Mouse (Mus musculus) A20 (cell line): Measurements from ENCODE around the gene Alms1.
A peak's percentile ranks its signal among the peaks of the same experiment; 100 is the strongest.
"Not testable (repeated sequence)": the region's sequence is repeated elsewhere in the genome, so short reads cannot be mapped to it uniquely, and the experiment has no call there.

ENCODE experiments used
- DNase-seq: peaks from one replicate; pipeline ENCODE4 v3.0.0-alpha.2; 2011; ENCODE audit warnings: low read depth, low spot score

The Alms1 gene

DNA sequence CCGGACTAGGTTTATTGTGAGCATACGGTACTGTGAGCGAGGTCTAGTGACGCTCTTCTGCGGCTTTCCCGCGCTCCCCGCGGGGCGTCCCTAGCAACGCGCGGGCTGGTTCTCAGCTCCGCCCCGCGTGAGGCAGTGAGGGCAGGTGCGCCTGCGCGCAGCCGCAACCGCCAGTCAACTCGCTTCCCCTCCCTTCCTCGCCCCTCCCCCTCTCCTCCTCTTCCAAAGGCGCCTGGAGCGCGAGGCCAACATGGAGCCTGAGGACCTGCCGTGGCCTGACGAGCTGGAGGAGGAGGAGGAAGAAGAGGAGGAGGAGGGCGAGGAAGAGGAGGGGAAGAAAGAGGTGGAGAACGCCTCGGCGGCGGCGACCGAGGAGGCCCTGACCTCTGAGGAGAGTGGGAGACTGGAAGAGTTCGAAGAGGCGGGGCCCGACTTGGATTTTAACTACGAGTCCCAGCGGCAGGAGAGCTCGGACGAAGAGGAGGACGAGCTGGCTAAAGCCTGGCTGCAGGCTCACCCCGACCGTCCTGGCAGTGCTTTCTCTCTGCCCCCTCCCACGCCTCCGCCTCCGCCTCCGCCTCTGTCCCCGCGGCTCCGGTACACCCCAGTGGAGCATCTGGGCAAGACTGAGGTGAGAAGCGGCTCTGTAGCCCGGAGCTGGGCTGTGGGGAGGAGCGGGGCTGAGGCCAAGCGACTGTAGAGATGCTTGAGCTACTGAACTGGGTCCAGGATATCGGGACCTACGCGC, at the start of gene Alms1:
Gene Alms1 (plus strand): TSS at position 136 of the 748 bp plus-strand sequence.
- DNase-seq = peak; percentile 97

DNA sequence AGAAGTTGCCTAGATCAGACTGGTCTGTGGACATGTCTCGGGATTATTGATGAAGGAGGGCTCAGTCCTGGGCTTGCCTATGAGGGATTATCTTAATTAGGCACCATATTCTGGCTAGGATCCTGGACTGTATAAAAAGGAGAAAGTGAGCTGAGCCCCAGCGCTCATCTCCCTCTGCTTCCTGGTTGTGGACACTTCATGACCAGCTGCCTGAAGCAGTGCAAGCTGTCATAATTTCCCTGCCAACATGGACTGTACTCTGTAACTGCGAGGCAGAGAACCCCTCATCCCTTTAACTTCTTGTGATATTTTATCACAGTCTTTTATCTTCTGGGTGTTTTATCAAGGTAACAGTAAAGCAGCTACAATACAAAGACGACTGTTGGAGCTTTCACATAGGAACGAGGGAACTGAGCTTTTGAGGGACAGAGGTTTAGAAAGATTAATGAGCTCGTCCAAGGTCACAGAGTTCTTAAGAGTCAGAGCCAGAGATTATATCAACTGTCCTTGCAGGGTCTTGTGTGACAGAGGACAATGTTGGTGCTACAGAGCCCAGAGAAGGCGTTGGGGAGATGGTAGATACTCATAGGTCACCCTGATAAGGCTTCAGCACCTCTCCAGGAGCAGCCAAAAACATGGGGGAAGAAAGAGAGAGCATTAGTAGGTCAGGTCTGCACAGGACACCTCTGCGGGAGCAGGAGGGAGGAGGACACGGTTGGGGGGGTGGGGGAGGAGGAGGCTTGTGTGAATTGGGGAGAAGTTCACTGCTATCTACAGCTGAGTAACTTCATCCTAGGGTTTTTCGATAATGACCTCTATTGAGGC, 43.8 kb upstream of the Alms1 start:
- DNase-seq = no peak

DNA sequence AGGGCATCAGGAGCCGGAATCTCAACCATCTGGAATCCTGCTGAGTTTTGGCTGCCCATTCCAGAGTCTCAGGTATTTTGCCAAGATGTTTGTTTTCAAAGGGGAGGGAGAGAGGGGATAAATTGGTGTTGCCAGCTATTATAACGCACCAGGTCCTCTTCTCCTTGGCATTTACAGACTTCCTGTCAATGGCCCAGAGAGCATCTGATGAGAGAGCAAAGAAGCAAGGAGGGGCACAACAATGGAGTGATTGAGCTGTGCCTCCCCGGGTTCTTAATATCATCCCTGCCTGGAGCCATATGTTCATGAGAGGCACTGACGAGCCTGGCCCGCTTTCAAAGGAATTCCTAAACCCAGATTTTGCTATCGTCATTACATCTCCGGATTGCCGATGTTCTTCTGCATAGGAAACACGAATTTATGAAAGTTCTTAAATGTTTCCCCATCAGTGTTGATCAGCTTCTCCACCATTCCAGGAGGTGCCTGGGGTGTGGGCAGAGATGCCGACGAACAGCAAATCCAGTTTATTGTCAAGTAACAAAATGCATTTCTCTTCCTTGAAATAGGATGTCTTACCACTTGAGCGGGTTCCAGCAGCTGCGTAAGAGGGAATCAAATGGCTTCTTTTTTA, 43.0 kb upstream of the Alms1 start:
- DNase-seq = no peak

DNA sequence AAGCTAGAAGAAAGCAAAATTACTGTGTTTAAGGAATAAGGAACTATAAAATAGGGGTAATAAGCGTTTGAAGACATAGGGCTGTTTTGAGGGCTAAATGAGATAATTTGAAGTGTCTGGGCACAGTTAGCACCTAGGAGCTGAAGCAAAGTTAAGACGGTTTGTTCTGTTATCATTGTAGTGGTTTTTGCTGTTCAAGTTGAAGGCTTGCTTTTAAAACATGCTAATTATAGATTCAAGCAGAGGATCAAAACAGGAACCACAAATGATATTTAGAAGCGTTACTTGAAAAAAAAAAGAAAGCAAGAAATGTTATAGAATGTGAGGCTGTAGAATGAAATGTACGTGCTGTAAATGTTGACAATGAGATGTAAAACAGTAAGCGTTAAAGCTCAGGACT, 39.7 kb upstream of the Alms1 start:
- DNase-seq = no peak

DNA sequence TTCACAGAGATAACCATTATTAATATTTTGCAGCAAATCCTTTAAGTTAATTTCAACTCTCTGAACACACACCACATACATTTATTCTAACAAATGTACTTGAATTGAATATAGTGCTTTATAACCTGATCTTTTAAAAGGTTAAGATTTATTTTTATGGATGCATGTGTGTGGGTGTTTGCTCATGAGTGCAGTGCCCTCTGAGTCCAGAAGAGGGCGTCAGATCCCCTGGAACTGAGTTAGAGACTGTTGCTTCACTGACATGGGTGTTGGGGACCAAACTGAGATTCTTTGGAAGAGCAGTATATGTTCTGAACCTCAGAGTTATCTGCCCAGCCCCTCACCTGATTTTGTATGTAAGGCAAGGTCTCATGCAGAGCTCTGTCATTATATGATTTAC, 25.0 kb upstream of the Alms1 start:
- DNase-seq = peak; percentile 9

DNA sequence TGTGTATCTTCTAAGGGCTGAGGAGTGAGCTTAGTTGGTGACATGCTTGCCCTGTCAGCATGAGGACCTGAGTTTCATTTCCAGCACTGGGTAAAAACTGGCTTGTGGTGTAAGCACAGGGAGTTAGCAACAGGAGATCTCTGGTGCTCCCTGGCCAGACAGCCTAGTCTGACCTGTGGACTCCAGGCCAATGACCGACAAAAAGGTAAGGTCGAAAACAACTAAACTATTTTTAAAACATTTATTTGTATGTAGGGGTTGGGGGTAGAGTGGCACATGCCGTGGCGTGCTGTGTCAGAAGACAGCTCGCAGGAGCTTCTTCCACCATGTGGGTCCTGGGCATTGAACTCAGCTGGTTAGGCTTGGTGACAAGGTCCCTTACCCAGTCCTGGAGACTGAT, 14.5 kb upstream of the Alms1 start:
- no peak for DNase-seq

DNA sequence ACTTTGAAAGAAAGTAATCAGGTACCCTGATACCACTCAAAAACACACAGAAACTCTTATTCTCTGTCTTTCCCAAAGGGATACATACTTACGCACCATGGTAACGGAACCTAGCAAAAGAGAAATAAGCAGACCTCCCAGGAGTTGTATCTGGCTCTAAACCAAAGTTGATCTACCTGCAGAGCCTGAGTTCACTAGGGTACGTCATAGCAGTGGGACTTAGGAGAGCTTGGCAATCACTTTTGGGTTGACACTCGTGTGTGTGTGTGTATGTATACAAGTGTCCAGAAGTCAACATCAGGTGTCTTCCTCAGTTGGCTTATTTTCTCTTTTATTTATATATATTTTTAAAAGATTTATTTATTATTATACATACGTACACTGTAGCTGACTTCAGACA, 5.6 kb upstream of the Alms1 start:
- no peak for DNase-seq

DNA sequence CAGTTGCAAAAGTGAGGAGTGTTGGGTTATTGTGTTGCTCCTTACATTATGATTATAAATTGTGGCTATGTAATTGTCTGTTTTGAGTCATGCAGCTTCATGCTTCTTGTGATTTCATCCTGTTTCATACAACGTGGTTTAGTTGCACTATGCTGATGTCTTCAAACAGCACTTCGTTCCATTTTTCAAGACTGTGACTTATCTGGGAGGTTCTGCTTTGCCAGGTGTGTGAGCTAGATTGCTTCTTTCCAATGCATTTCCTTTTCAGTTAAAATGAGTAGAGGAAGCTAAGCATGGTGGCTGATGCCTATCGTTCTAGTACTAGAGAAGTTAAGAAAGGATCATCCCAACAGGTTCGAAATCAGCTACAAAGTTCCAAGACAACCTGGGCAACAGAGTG, 2.7 kb upstream of the Alms1 start:
- no peak for DNase-seq

DNA sequence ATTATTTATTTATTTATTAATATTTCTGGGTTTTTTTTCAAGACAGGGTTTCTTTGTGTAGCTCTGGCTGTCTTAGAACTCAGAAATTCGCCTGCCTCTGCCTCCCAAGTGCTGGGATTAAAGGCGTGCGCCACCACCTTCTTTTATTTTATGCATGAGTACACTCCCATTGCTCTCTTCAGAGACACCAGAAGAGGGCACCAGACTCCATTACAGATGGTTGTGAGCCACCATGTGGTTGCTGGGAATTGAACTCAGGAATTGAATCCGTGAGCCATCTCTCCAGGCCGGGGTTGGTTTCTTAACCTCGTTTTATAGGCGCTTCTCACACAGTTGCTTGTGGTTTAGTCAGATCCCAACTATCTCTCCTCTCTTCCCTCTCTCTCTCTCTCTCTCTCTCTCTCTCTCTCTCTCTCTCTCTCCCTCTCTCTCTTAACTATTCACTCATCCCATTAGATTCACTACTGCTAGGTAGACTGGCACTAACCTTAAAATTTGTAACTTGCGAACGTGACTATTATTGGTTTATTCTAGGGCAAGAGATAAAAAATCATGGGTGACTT, 445 bp upstream of the Alms1 start:
- no peak for DNase-seq

DNA sequence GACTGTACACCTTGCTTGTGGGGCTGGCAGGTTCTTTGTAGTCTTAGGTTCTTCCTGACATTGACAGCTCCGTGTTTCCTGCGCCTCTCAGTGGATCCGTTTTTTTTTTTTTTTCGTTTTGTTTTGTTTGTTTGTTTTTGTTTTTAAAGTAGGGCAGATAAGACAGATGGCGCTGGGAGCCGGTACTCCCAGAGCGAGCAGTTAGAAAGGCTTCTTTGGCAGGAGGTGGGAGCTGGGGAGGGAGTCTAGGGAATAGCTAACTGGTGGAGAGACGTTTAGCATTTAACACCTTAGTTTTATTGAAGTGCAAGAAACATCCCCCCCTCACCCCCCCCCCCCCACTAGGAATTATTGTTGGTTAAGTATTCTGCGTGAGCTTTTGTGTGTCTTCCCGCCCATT, 833 bp downstream of the Alms1 start:
- no peak for DNase-seq

DNA sequence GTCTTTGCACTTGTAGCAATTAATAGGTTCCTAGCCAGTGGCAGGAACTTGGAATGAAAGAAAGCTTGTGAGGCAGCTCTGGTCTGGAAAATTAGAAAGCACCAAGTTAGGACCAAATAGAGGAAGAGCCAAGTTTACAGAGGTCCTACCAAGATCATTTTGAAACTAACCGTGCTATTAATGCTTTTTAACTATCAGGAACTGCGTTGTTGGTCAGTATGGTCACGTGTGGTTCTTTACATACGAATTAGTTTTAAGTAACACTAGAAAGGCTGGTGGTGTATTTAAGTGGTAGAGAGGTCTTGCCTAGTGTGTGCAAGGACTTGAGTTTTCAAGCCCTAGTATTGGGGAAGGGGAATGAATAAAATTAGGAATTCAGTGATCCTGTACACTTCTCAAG, 1.2 kb downstream of the Alms1 start:
- DNase-seq = peak; percentile 57

DNA sequence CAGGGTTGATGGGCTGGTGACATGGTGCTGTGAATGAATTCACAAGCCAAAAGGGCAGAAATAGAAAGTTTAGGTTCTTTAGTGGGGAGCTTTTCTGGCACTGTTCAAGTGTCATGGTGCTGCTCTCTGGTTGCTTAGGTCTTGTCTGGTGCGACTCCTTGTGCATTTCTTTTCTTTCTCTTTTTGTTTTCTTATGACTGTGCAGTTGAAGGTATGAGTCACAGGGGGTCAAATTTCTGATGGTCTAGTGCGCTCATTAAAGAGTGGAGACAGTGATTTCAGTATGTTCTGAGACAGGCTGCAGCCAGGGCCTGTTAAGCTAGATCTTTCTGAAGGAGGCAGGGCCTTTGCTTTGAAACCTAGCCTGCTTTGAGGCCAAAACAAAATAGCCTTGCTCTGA, 2.8 kb downstream of the Alms1 start:
- peak; percentile 59 for DNase-seq

DNA sequence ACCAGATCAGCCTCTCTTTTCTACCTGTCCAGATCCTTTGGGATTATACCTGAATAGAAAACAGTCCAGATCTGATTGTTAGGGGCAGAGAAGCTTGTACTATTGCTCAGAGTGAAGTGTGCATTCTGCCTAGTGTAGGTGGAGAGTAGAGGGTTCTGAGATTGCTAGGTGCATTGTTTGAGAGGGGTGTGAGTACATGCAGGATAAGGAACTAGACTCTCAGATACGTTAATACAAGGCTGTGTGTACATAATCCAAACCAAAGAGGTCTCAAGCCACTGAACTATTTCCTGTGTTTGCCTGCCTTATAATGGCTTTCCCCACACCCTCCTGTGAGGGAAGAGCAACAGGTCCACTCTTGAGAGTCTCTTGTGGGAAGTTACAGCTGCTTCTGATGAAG, 12.0 kb downstream of the Alms1 start:
- no peak for DNase-seq

DNA sequence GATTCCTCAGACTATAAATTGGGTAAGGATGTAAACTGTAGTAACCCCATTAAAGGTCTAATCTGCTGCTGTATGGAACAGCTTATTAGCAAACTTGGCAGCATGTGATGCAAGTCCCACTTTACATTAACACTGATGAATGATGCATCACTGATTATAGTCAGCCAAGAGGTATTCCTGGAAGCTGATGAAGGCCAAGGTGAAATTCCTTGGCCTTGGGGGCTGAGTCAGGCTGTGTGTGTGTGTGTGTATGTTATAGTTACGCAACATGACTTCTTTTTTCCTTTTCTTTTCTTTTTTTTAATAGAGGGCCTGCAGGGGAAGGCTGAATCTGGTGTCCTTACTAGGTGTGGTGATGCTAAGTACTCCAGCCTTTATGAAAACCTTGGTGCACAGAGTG, 23.2 kb downstream of the Alms1 start:
- DNase-seq = no peak

DNA sequence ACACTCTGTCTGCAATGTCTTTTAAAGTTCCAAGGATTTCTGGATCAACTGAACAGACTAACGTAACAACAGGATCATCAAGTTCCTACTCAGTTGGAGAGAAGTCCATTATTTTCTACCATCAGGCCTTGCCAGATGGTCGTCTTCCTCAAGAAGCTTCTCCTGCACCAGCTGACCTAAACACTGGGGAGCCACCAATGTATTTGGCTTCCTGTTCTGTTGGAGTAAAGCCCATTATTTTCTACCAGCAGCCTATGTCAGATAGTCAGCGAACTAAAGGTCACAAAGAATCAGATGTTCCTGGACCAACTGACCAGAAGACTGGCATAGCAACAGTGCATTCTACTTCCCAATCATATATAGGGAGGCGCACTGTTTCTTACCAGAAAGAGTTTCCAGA, 33.5 kb downstream of the Alms1 start:
- no peak for DNase-seq

DNA sequence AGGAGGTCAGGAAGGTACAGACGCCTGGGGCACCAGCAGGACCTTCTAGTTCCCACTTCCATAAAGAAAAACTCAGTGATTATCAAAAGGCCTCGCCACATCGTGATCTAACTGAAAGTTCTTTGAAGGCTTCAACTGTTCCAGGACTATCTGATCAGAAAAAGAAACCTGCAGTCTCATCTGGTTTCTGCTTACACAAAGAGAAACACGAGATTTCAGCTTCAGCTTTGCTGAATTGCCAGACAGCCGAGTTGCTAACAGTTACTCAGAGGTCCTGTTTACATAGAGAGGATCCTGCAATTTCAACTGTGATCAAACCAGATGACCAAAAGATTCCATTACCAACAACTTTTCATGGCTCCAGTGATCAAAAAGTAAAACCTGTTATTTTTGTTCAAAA, 34.3 kb downstream of the Alms1 start:
- DNase-seq = no peak

DNA sequence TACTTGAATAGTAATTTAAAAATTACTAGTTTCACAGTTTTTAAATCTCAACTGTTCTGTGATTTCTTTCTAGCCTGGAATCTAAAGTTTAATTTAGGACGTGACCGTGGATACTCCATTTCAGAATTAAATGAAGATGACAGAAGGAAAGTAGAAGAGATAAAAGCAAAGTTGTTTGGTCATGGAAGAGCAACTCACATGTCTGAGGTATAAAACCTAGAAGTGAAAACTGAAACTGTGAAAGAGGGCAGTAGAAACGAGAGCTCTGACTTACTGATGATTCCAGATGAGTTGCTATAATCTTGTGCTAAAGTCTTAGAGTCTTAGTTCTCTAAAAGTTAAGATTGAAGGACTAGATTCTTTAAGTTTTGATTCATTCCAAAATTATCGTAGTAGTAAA, 37.2 kb downstream of the Alms1 start:
- peak; percentile 37 for DNase-seq

DNA sequence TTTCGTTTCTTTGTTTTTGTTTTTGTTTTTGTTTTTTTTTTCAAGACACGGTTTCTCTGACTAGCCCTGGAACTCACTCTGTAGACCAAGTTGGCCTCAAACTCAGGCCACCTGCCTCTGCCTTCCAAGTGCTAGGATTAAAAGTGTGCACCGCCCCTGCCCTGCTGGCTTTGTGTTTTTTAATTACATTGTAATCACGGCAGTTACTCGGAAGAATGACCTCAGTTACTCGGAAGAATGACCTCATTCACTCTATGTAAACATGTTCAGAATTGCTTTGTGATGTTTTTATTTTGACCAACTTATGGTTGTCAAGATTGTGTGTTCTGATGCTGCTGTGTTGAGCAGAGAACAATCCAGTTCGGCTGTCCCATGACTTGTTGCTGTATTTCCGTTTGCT, 45.8 kb downstream of the Alms1 start:
- no peak for DNase-seq

DNA sequence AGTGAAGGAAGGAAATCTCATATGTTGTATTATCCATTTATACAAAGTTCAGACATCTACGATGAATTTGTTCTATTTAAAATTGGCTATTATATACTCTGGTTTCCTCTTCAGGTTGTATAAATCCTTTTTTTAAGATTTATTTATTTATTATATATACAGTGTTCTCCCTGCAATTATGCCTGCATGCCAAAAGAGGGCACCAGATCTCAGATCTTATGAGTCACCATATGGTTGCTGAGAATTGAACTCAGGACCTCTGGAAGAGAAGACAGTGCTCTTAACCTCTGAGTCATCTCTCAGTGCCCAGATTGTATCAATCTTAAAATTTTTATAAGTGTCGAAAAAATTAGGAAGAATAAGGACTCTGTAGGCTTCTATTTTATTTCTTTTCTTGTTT, 65.9 kb downstream of the Alms1 start:
- peak; percentile 25 for DNase-seq

DNA sequence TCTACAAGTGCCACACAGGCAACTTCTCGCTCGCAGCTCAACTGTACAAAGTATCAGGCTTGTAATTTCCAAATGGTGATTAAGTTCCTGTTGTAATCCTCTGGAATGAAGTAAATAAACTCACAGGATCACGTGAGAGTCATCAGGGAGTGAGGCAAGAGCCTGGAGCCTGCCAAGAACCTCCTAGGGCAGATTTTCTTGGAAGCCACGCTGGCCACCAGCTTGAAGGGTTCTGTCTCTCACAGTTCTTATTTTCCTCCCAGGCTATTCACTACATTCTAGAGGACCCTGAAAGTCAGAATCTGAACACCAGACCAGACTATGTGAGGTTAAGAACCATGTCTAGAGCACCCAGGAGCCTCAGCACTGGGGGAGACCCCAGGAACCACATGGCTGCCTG, 114.6 kb downstream of the Alms1 start:
- DNase-seq = not testable (repeated sequence)

DNA sequence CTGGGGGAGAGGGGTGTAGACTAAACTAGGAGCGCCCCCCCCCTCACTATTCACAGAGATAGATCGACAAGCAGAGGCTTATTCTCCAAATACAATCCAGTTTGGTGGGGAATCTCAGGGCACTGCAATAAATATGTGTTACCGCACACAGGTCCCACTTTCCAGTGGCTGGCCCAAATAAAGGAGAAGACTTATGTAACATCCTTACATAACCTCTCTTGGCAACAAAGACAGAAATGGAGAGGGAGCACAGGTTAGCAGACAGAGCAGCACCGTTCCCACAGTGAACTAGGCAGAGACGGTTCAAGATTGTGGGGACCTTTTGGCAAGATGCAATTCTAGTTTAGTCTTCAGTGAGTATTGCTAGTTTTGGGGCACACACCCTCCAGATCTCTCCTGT, 121.9 kb downstream of the Alms1 start:
- not testable (repeated sequence) for DNase-seq

DNA sequence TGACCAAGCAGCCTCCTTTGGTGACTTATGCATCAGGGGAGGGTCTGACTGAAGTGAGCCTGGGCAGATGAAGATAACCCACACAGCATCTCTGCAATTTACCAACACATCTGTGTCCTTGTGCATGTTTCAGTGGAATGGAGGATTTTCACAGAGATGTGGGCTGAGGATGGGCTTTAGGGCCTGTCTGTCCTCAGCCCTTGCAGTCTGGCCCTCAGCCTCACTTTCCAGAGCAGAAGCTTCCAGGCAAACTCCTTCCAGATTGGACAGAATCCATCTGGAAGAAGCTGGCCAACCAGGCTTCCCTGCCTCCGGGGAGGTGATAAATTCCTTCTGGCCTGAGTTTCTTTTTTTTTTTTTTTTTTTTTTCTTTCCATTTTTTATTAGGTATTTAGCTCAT, 122.3 kb downstream of the Alms1 start:
- not testable (repeated sequence) for DNase-seq
